Mouse (Mus musculus): Measurements from ENCODE around the gene Tiparp.

The Tiparp gene

GRCm38 (mm10) chr3:65527691-65528601 is at the start of gene Tiparp:
Tiparp (plus strand) TSS chr3:65528410.
- DNase-seq: peak; percentile 88 to 89

- DNase-seq: no peak
Measured at GRCm38 (mm10) chr3:65480676-65481075, 47.5 kb upstream of the Tiparp start.

- DNase-seq: no peak
Measured at GRCm38 (mm10) chr3:65482266-65482665, 45.9 kb upstream of the Tiparp start.

DNA sequence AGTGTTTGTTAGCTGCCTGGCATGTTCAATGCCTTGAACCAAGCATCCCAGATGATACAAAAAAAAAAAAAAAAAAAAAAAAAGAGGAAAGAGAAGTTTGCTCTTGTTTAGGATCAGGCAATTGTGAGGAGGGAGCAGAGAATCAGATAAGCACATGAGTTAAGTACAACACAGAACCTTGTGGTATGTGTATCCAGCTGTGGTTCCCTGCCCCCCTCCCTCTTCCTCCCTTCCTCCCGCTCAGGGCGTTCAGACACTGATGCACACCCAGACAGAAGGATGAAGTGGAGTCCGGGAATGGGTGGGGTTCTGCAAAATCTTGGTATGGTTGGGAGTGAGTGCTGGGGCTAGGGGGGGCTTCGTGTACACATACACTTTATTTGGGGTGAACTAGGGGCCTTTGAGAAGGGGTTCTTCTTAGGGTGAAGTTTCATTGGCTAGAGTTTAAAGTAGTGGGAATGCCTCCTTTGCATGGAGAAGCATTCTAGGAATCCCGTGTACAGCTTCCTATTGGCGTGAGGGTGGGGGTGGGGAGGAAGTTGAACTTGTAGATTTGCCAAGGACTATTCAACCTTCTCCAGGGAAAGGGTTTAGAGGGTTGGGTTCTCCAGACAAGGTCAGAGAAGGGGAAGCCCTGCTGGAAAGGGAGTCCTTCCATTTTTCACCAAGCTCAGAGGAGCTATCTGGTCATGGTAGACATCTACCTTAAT is 45.4 kb upstream of the Tiparp start:
- DNase-seq: no peak

- DNase-seq: no peak
Measured at GRCm38 (mm10) chr3:65484161-65484733, 44.0 kb upstream of the Tiparp start.

GRCm38 (mm10) chr3:65487419-65488088 is 40.7 kb upstream of the Tiparp start:
- DNase-seq: no peak

- no peak for DNase-seq
Measured at GRCm38 (mm10) chr3:65488556-65489244, 39.5 kb upstream of the Tiparp start.

- no peak for DNase-seq
Measured at GRCm38 (mm10) chr3:65489601-65490000, 38.6 kb upstream of the Tiparp start.

GRCm38 (mm10) chr3:65494291-65494763 is 33.9 kb upstream of the Tiparp start:
- DNase-seq: no peak

DNA sequence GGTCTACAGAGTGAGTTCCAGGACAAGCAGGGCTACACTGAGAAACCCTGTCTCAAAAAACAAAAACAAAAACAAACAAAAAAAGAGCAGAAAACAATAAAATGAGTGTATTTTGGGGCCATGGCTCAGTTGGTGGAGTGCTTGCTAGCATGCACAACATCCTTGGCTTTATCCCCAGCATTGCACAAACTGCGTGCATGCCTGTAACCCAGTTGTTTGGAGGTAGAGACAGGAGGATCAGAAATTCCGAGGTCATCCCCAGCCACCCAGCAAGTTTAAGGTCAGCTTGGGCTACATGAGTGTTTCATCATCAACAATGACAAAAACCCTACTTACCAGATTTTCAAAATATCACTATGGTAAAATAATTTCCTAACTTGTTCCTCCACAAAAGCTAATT is 20.4 kb upstream of the Tiparp start:
- no peak for DNase-seq

DNA sequence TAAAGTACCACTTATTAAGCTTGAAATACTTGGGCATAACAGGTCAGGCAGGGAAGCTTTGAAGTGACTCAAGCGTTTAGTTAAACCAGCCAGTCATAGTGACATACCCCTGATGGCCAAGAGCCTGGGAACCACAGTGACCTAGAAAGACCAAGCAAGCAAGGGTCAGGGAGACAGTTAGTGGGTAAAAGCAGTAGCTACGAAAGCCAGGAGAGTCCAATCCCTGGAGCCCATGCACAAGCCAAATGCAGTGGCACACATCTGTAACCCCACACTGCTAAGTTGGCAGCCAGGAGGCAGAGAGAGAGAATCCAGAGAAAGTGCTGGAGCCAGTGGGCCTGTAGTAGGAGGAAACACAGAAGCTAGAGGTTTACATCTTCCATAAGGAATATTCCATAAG is 17.6 kb upstream of the Tiparp start:
- DNase-seq: no peak

GRCm38 (mm10) chr3:65515751-65516150 is 12.5 kb upstream of the Tiparp start:
- no peak for DNase-seq

GRCm38 (mm10) chr3:65516526-65516925 is 11.7 kb upstream of the Tiparp start:
- no peak for DNase-seq

DNA sequence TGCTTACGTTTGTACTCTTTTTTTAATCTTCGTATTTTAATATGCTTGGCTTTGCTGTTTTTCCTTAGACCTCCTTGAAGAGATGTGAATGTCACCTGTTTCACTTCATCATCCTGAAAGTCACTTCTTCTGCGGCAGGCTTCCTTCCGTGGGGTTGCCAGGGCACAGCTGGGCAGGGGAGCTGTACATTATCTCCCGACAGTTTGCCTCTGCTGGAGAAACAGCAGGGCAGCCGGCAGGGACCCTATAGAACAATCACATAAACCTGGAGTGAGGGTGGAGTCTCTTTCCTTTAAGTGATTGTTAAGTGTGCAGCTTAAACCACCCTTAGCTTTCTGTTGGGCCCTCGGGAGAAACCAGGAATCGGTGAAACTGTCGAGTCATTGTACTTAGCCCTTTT is 11.1 kb upstream of the Tiparp start:
- DNase-seq: no peak

GRCm38 (mm10) chr3:65517747-65518527 is 10.3 kb upstream of the Tiparp start:
- no peak for DNase-seq

DNA sequence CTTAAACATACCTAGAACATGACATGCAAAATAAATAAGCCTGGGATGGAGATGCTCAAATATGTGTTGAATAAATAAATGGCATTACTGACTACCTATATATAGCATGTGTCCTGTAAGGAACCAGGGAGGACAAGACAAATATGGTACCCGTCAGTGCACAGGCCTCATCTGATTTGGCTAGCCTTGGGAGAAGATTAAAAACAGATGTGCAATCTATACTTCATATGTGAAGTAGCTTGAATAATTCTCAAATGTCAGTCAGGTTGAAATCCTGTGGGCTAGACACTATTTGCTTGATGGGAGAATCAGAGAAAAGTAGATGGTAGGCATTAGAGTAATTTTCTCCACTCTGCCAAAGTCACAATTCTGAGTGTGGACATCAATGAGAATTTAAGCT is 6.8 kb upstream of the Tiparp start:
- no peak for DNase-seq

- no peak for DNase-seq
Measured at GRCm38 (mm10) chr3:65523397-65523796, 4.8 kb upstream of the Tiparp start.

DNA sequence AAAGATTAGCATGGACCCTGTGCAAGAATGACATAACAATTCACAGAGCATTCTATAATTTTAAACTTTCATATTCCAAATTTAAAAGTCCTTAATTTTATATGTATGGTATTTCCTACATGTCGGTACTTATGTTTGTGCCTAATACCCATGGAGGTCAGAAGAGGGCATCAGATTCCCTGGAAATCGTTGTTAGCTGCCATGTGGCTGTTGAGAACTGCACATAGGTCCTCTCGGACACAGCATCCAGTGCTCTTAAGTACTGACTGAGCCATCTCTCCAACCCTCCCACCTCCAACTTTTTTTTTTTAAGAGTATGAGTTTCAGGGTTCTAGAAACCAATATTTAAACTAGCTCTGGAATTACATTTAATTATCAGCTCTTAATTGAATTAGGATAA is 2.5 kb upstream of the Tiparp start:
- DNase-seq: no peak

GRCm38 (mm10) chr3:65527196-65527595 is 1.0 kb upstream of the Tiparp start:
- no peak for DNase-seq

DNA sequence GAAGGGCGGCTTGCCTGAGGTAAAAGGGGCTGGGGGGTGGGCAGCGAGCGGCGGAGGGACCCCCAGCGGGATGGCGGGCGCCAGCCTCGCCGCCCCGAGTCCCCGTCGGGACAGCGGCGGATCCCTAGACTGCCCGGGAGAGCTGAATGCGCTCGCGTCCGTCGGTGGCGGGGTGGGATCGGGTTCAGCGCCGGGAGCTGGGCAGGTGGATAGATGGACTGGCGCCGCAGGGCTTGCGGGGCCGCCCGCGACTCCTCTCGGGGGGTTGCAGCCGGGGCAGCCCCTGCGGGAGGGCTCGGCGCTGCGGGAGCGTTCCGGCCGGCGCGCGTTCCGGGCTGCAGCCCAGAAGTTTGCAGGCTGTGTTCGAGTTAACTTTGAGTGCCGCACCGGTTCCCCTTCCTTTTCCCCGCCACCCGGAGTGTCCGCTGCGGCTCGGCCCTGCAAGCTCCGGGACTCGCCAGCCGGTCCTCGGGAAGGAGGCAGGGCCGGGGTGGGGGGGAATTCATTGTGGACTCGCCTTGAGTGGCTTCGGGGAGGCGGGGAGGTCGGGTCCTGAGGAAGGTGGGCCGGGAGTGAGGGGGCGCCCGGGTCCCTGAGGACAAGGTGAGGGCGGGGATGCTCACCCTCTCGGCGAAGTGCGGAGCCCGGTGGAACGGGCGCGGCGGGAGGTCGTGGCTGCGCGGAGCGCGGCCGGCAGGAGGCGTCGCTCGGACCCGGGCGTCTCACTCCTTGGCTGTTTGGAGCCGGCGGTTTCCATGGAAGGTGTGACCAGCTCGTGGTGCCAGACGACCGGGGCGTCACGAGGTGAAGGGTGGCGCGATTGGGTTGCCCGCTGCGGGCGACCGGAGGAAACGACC is 632 bp downstream of the Tiparp start:
- peak; percentile 53 to 66 for DNase-seq

Measured in thymus, adult 18-20 months (tissue).